Mouse (Mus musculus): ENCODE measurements around the gene Gpr150.

DNA sequence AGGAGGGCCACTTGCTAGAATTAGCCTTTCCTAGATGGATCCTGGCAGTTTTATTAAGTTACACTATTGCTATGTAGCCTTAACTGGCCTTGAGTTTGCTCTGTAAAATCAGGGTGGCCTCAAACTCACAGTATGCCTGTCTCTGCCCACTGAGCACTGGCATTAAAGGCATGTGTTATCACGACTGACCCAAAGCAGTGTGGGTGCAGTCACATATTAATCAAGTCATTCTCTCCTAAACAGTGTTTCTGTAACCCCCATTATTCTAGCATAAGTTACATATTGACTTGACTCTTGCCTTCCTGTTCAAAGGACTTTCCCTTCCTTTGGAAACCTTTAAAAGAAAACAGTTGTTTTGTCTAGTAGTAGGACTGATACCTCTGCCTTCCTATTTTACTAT, 14.3 kb downstream of the Gpr150 start:
- no peak for TF ChIP-seq CTCF (IDR thresholded peaks at IDR 0.05; ENCODE audit: control insufficient read depth, insufficient read depth, insufficient read length)
- TF ChIP-seq CEBPB (IDR thresholded peaks at IDR 0.05; ENCODE audit: low read depth): no peak
- no peak for TF ChIP-seq MYOD1 (IDR thresholded peaks at IDR 0.05; ENCODE audit: control insufficient read depth, insufficient read length, low read depth)
- no peak for TF ChIP-seq MAX (IDR thresholded peaks at IDR 0.05)
- no peak for TF ChIP-seq MYOG (IDR thresholded peaks at IDR 0.05; ENCODE audit: control insufficient read depth, extremely low read depth, insufficient read length)
- TF ChIP-seq USF1 (IDR thresholded peaks at IDR 0.05; ENCODE audit: low read depth): no peak
